Mouse (Mus musculus) CH12.LX (cell line): ENCODE data around the gene Gcm2. TPM values are rescaled to one million over a fixed set of nuclear protein-coding genes. Genes with fewer than 3 reads are reported as not detected.

Experiments used
- DNase-seq: peaks from one replicate; pipeline ENCODE4 v3.0.0-alpha.2; 2013; ENCODE audit errors: extremely low read depth
- H3K27ac ChIP-seq: 2 replicates; pipeline ENCODE4 v1.5.1; 2012; ENCODE audit warnings: low read depth, mild to moderate bottlenecking, control low read depth, moderate library complexity; ENCODE audit not compliant: insufficient read depth
- H3K27me3 ChIP-seq: replicated peaks from 2 replicates; pipeline ENCODE3; 2012; ENCODE audit warnings: inconsistent platforms
- H3K36me3 ChIP-seq, 2 experiments: replicated peaks in 1 of 2; 2 replicates each; pipeline versions ENCODE3 to v1.6.1; 2012; ENCODE audit warnings: inconsistent platforms in 1 of 2, low read length in 1 of 2, mild to moderate bottlenecking in 1 of 2, mixed read lengths in 1 of 2, moderate library complexity in 1 of 2; ENCODE audit not compliant: control insufficient read depth in 1 of 2, insufficient read depth in 1 of 2
- H3K4me1 ChIP-seq, 2 experiments: 2 replicates each; pipeline ENCODE4 v1.6.1; 2012; ENCODE audit warnings: inconsistent platforms in 1 of 2, moderate library complexity in 1 of 2; ENCODE audit not compliant: insufficient read depth in 2 of 2, control insufficient read depth in 1 of 2
- H3K4me2 ChIP-seq: 2 replicates; pipeline ENCODE4 v1.6.1; 2012; ENCODE audit warnings: low read depth, mild to moderate bottlenecking, control low read depth; ENCODE audit not compliant: poor library complexity, insufficient read depth, severe bottlenecking
- H3K4me3 ChIP-seq, 3 experiments: fragments of 150-350 bp in 1 of 3; sonication (generic) in 1 of 3; replicated peaks in 1 of 3; 2 replicates each; pipeline versions ENCODE3 to v1.5.1; 2011 to 2012; ENCODE audit warnings: low read depth in 2 of 3, low read length in 2 of 3, mild to moderate bottlenecking in 2 of 3, moderate library complexity in 2 of 3, control low read depth in 1 of 3, improper control_type of control experiment in 1 of 3, inconsistent platforms in 1 of 3, mixed read lengths in 1 of 3; ENCODE audit not compliant: poor library complexity in 1 of 3
- H3K79me2 ChIP-seq: replicated peaks from 2 replicates; pipeline ENCODE4 v1.6.1; 2012; ENCODE audit warnings: mild to moderate bottlenecking, moderate library complexity; ENCODE audit not compliant: control insufficient read depth, poor library complexity, insufficient read depth, severe bottlenecking; ENCODE audit errors: extremely low read depth
- H3K9ac ChIP-seq: 2 replicates; pipeline ENCODE4 v1.6.1; 2012; ENCODE audit warnings: low read depth, mild to moderate bottlenecking, control low read depth, moderate library complexity; ENCODE audit not compliant: insufficient read depth
- H3K9me3 ChIP-seq: replicated peaks from 2 replicates; pipeline ENCODE3; 2012; ENCODE audit warnings: low read length, inconsistent platforms, mixed read lengths
- BHLHE40 ChIP-seq: IDR thresholded peaks from 2 replicates; pipeline ENCODE4 v1.6.1; 2011; ENCODE audit warnings: mild to moderate bottlenecking, low read depth, low read length, improper control_type of control experiment
- CHD1 ChIP-seq: IDR thresholded peaks from 2 replicates; pipeline ENCODE4 v1.6.1; 2012; ENCODE audit warnings: low read depth, low read length, improper control_type of control experiment, inconsistent platforms
- CHD2 ChIP-seq: IDR thresholded peaks from 2 replicates; pipeline ENCODE4 v1.6.1; 2011; ENCODE audit warnings: low read length, improper control_type of control experiment
- E2F4 ChIP-seq: IDR thresholded peaks from 2 replicates; pipeline ENCODE4 v1.6.1; 2011; ENCODE audit warnings: low read depth, low read length, improper control_type of control experiment; ENCODE audit not compliant: insufficient replicate concordance
- ELF1 ChIP-seq: IDR thresholded peaks from 2 replicates; pipeline ENCODE4 v1.6.1; 2014; ENCODE audit warnings: low read depth, mild to moderate bottlenecking, inconsistent platforms, low read length, improper control_type of control experiment
- ETS1 ChIP-seq: conservative IDR thresholded peaks from 2 replicates; pipeline ENCODE4 v1.6.1; 2012; ENCODE audit warnings: low read depth, mild to moderate bottlenecking, inconsistent platforms, low read length, improper control_type of control experiment, moderate library complexity
- JUN ChIP-seq: IDR thresholded peaks from 2 replicates; pipeline ENCODE4 v1.6.1; 2011; ENCODE audit warnings: low read depth, mild to moderate bottlenecking, low read length, improper control_type of control experiment, moderate library complexity; ENCODE audit not compliant: insufficient read depth
- JUND ChIP-seq: conservative IDR thresholded peaks from 2 replicates; pipeline ENCODE4 v1.6.1; 2011; ENCODE audit warnings: low read depth, low read length, improper control_type of control experiment
- KAT2A ChIP-seq: IDR thresholded peaks from 2 replicates; pipeline ENCODE4 v1.6.1; 2012; ENCODE audit warnings: low read length, improper control_type of control experiment, inconsistent platforms; ENCODE audit not compliant: insufficient replicate concordance
- MAX ChIP-seq: IDR thresholded peaks from 2 replicates; pipeline ENCODE4 v1.6.1; 2011; ENCODE audit warnings: low read length, improper control_type of control experiment
- MAZ ChIP-seq: IDR thresholded peaks from 2 replicates; pipeline ENCODE4 v1.6.1; 2012; ENCODE audit warnings: low read depth, mild to moderate bottlenecking, inconsistent platforms, low read length, improper control_type of control experiment, moderate library complexity
- MEF2A ChIP-seq: IDR thresholded peaks from 2 replicates; pipeline ENCODE4 v1.6.1; 2014; ENCODE audit warnings: low read depth, mild to moderate bottlenecking, inconsistent platforms, low read length, improper control_type of control experiment, borderline replicate concordance
- MXI1 ChIP-seq: IDR thresholded peaks from 2 replicates; pipeline ENCODE4 v1.6.1; 2011; ENCODE audit warnings: mild to moderate bottlenecking, low read depth, low read length, improper control_type of control experiment
- MYC ChIP-seq: IDR thresholded peaks from 2 replicates; pipeline ENCODE4 v1.6.1; 2011; ENCODE audit warnings: low read depth, mild to moderate bottlenecking, improper control_type of control experiment, low read length
- NELFE ChIP-seq: IDR thresholded peaks from 2 replicates; pipeline ENCODE4 v1.6.1; 2011; ENCODE audit warnings: low read depth, low read length, improper control_type of control experiment
- PAX5 ChIP-seq: IDR thresholded peaks from 2 replicates; pipeline ENCODE4 v1.6.1; 2012; ENCODE audit warnings: low read length, inconsistent platforms, mixed read lengths
- POLR2AphosphoS2 ChIP-seq: IDR thresholded peaks from 2 replicates; pipeline ENCODE4 v1.6.1; 2011; ENCODE audit warnings: low read depth, low read length, improper control_type of control experiment
- RAD21 ChIP-seq: IDR thresholded peaks from 2 replicates; pipeline ENCODE4 v1.6.1; 2011; ENCODE audit warnings: low read depth, mild to moderate bottlenecking, low read length, improper control_type of control experiment, moderate library complexity
- RCOR1 ChIP-seq: conservative IDR thresholded peaks from 2 replicates; pipeline ENCODE4 v1.6.1; 2012; ENCODE audit warnings: low read depth, mild to moderate bottlenecking, inconsistent platforms, low read length, improper control_type of control experiment
- SMC3 ChIP-seq: IDR thresholded peaks from 2 replicates; pipeline ENCODE4 v1.6.1; 2011; ENCODE audit warnings: low read depth, low read length, improper control_type of control experiment
- TBP ChIP-seq: conservative IDR thresholded peaks from 2 replicates; pipeline ENCODE4 v1.6.1; 2011; ENCODE audit warnings: low read depth, low read length, improper control_type of control experiment
- TCF12 ChIP-seq: IDR thresholded peaks from 2 replicates; pipeline ENCODE4 v1.6.1; 2014; ENCODE audit warnings: low read depth, mild to moderate bottlenecking, inconsistent platforms, low read length, improper control_type of control experiment
- UBTF ChIP-seq: IDR thresholded peaks from 2 replicates; pipeline ENCODE4 v1.6.1; 2012; ENCODE audit warnings: low read depth, mild to moderate bottlenecking, inconsistent platforms, low read length, improper control_type of control experiment, moderate library complexity
- ZKSCAN1 ChIP-seq: IDR thresholded peaks from 2 replicates; pipeline ENCODE4 v1.6.1; 2012; ENCODE audit warnings: low read depth, inconsistent platforms, low read length, improper control_type of control experiment, borderline replicate concordance
- dilution Hi-C: fragments of 300-500 bp; cut with MboI; formaldehyde crosslinking; loops from 2 replicates; pipeline ENCODE4 v1.14.3; 2020; ENCODE audit warnings: low sequenced_read_pairs; ENCODE audit not compliant: extremely low pct_unique_long_range_greater_than_20kb, extremely low pct_ligation_motif_present
- in situ Hi-C: fragments of 300-500 bp; cut with MboI; formaldehyde crosslinking; loops from 3 replicates; pipeline ENCODE4 v1.14.3; 2019; ENCODE audit warnings: low sequenced_read_pairs, low pct_ligation_motif_present, low pct_unique_long_range_greater_than_20kb, mixed read lengths
- polyA plus RNA-seq: library from polyadenylated mRNA; unstranded; fragments of >175 nt; gene quantifications from 2 replicates; pipeline ENCODE4 v1.2.1, GENCODE M21; 2012; ENCODE audit warnings: low read depth; ENCODE audit not compliant: insufficient read length
- total RNA-seq, 2 experiments: library from RNA; depleted of rRNA; stranded (reverse); fragments of 300-350 nt in 1 of 2; fragments of >200 nt in 1 of 2; gene quantifications; 2 replicates each; pipeline ENCODE4 v1.2.3; 2012 to 2014

Gcm2 gene
- total and polyA plus RNA-seq, 3 experiments = 2.4 to 8.7 (median 7.2) TPM

- in situ Hi-C loops (no loop called here), dilution Hi-C loops (no loop called here)
- TF ChIP-seq PAX5 (no peak), CHD1 (no peak), RCOR1 (no peak), MXI1 (no peak), SMC3 (no peak), E2F4 (no peak), UBTF (no peak), MAZ (no peak), JUND (no peak), POLR2AphosphoS2 (no peak), ETS1 (no peak), MAX (no peak)
Measured at GRCm38 (mm10) chr13:41094160-41094559, 16.7 kb downstream of the Gcm2 start.

GRCm38 (mm10) chr13:41091271-41091670, 19.6 kb downstream of the Gcm2 start:
- Histone ChIP-seq H3K27me3 (peaks cover 2% of the 10 kb centered on the region), H3K9me3 (no peaks in the 10 kb centered on the region), H3K27ac (no peak overlapping the region), H3K36me3 (no peaks in the 10 kb centered on the region), H3K9ac (no peak overlapping the region), H3K79me2 (no peaks in the 10 kb centered on the region), H3K4me3 (no peak overlapping the region), H3K4me2 (no peak overlapping the region), H3K4me1 (peaks cover 3 to 7% of the 10 kb centered on the region in 2 experiments; a peak in 1 of 4 replicates)
- in situ Hi-C loops (no loop called here), dilution Hi-C loops (no loop called here)
- TF ChIP-seq TCF12 (no peak), JUN (no peak)
- DNase-seq = no peak

More at GRCm38 (mm10) chr13:41094160-41094559, 16.7 kb downstream of the Gcm2 start:
- DNase-seq = no peak
- H3K27me3 ChIP-seq = peaks cover 2% of the 10 kb centered on the region
- no peaks in the 10 kb centered on the region for H3K9me3 ChIP-seq
- H3K4me2 ChIP-seq = no peak overlapping the region
- H3K36me3 ChIP-seq = no peaks in the 10 kb centered on the region
- no peaks in the 10 kb centered on the region for H3K79me2 ChIP-seq
- peaks cover 3 to 13% of the 10 kb centered on the region in 2 experiments; a peak in 2 of 4 replicates for H3K4me1 ChIP-seq
- no peak overlapping the region for H3K27ac ChIP-seq
- no peak overlapping the region for H3K4me3 ChIP-seq
- no peak overlapping the region for H3K9ac ChIP-seq

- dilution Hi-C loops = no loop called here
- no peak for TF ChIP-seq KAT2A
- TF ChIP-seq NELFE = no peak
- no peak for TF ChIP-seq JUN
- no peak for TF ChIP-seq CHD1
- no peak for TF ChIP-seq SMC3
- TF ChIP-seq ZKSCAN1 = no peak
- no peak for TF ChIP-seq TBP
- TF ChIP-seq ELF1 = no peak
- no peak for TF ChIP-seq MEF2A
- TF ChIP-seq BHLHE40 = no peak
- no peak for TF ChIP-seq CHD2
- TF ChIP-seq MYC = no peak
- TF ChIP-seq RAD21 = no peak
Measured at GRCm38 (mm10) chr13:41088746-41089145, 22.1 kb downstream of the Gcm2 start.

More at GRCm38 (mm10) chr13:41088746-41089145, 22.1 kb downstream of the Gcm2 start:
- in situ Hi-C loops = loop anchor here (10.0 kb wide), 1 partner anchor 146 kb away; no protein-coding TSS in a partner anchor
- no peaks in the 10 kb centered on the region for H3K79me2 ChIP-seq
- no peak for DNase-seq
- H3K36me3 ChIP-seq = no peaks in the 10 kb centered on the region
- peaks cover 2% of the 10 kb centered on the region for H3K27me3 ChIP-seq
- no peak overlapping the region for H3K9ac ChIP-seq
- H3K4me3 ChIP-seq = no peak overlapping the region
- H3K4me2 ChIP-seq = no peak overlapping the region
- H3K27ac ChIP-seq = no peak overlapping the region
- H3K9me3 ChIP-seq = no peaks in the 10 kb centered on the region
- peaks cover 3 to 21% of the 10 kb centered on the region in 2 experiments; a peak in 2 of 4 replicates for H3K4me1 ChIP-seq
